Mouse (Mus musculus): ENCODE results near the gene Ric8b. TPM values are rescaled to one million over a fixed set of nuclear protein-coding genes. Genes with fewer than 3 reads are reported as not detected.

Gene Ric8b
- 41.9 and 44.7 TPM in 2 replicates for polyA plus RNA-seq (2012; rRNA removed)

GRCm38 (mm10) chr10:84916810-84917730 lies at the start of gene Ric8b:
Ric8b (plus strand) TSS chr10:84917616.

Other genes with a start within 250 kb of the Ric8b start
- gene Rfx4, start 161.6 kb upstream of the Ric8b start, polyA plus RNA-seq (2012; rRNA removed) = 20.3 and 20.4 TPM in 2 replicates
- gene Fhl4, start 184.9 kb downstream of the Ric8b start, polyA plus RNA-seq (2012; rRNA removed) = 1.2 and 1.4 TPM in 2 replicates
- gene Tmem263, start 185.0 kb downstream of the Ric8b start, polyA plus RNA-seq (2012; rRNA removed) = 14.7 and 18.1 TPM in 2 replicates
- gene Mterf2, start 210.4 kb downstream of the Ric8b start, polyA plus RNA-seq (2012; rRNA removed) = 28.1 and 29.6 TPM in 2 replicates

All from central nervous system, embryonic 14 days (tissue).